Mouse (Mus musculus) midbrain, postnatal 0 days (tissue): ENCODE measurements around the gene Dgke. TPM values are rescaled to one million over a fixed set of nuclear protein-coding genes. Genes with fewer than 3 reads are reported as not detected.

Experiments used
- ATAC-seq: fragments of 200-750 bp; cut with Nextera tagmentation; 2 replicates; pipeline ENCODE4 v1.8.0; 2017; ENCODE audit warnings: moderate number of reproducible peaks, mild to moderate bottlenecking, moderate TSS enrichment, moderate library complexity; ENCODE audit not compliant: low FRiP score
- DNase-seq: peaks from one replicate; pipeline ENCODE4 v3.0.0-alpha.2; 2015; ENCODE audit warnings: low spot score
- H3K27ac ChIP-seq: fragments of 300-500 bp; sonication (generic); 2 replicates; pipeline ENCODE4 v1.5.1; 2014; ENCODE audit warnings: low read depth, mild to moderate bottlenecking, low read length, mixed read lengths
- H3K27me3 ChIP-seq: fragments of 300-500 bp; sonication (generic); 2 replicates; pipeline ENCODE4 v1.6.1; 2014; ENCODE audit warnings: low read length, control low read depth, mixed read lengths; ENCODE audit not compliant: insufficient read depth
- H3K36me3 ChIP-seq: fragments of 300-500 bp; sonication (generic); 2 replicates; pipeline ENCODE4 v1.6.1; 2014; ENCODE audit warnings: low read length, control low read depth, mixed read lengths; ENCODE audit not compliant: insufficient read depth
- H3K4me1 ChIP-seq: fragments of 300-500 bp; sonication (generic); 2 replicates; pipeline ENCODE4 v1.6.1; 2014; ENCODE audit warnings: mild to moderate bottlenecking, control low read depth, antibody characterized with exemption, low read length, mixed read lengths; ENCODE audit not compliant: insufficient read depth
- H3K4me2 ChIP-seq: fragments of 300-500 bp; sonication (generic); 2 replicates; pipeline ENCODE4 v1.6.1; 2014; ENCODE audit warnings: low read depth, mild to moderate bottlenecking, low read length, mixed read lengths; ENCODE audit not compliant: poor library complexity, severe bottlenecking
- H3K4me3 ChIP-seq: fragments of 300-500 bp; sonication (generic); 2 replicates; pipeline ENCODE4 v1.5.1; 2014; ENCODE audit warnings: low read depth, mild to moderate bottlenecking, low read length, moderate library complexity
- H3K9ac ChIP-seq: fragments of 300-500 bp; sonication (generic); replicated peaks from 2 replicates; pipeline ENCODE4 v1.6.1; 2014; ENCODE audit warnings: mild to moderate bottlenecking, low read length, moderate library complexity, mixed read lengths; ENCODE audit not compliant: poor library complexity, severe bottlenecking
- H3K9me3 ChIP-seq: fragments of 300-500 bp; sonication (generic); 2 replicates; pipeline ENCODE4 v1.6.1; 2016; ENCODE audit warnings: low read length, control low read depth
- CTCF ChIP-seq: IDR thresholded peaks from 2 replicates; pipeline ENCODE4 v1.5.1; 2016; ENCODE audit warnings: antibody characterized with exemption, mild to moderate bottlenecking
- WGBS: fragments of 180-500 bp; shearing (Covaris S2); extraction: QIAGEN DNeasy Blood & Tissue Kit; methylation state at CpG from one replicate; pipeline ENCODE4 v1.1.7; 2014; 5-methylcytosine and 5-hydroxymethylcytosine counted together
- polyA plus RNA-seq: library from polyadenylated mRNA; unstranded; fragments of >200 nt; fragmentation: Nextera tagmentation; extraction: Ambion mirVana; gene quantifications from 2 replicates; pipeline ENCODE4 v1.2.1, GENCODE M21; 2015
- total RNA-seq: library from RNA; depleted of rRNA; stranded (reverse); fragments of >200 nt; gene quantifications from 2 replicates; pipeline ENCODE4 v1.2.3, GENCODE M21; 2014; rRNA removed

Dgke gene
- total RNA-seq (35.4 and 44.2 TPM in 2 replicates), polyA plus RNA-seq (16.0 TPM in 2 replicates)

DNA sequence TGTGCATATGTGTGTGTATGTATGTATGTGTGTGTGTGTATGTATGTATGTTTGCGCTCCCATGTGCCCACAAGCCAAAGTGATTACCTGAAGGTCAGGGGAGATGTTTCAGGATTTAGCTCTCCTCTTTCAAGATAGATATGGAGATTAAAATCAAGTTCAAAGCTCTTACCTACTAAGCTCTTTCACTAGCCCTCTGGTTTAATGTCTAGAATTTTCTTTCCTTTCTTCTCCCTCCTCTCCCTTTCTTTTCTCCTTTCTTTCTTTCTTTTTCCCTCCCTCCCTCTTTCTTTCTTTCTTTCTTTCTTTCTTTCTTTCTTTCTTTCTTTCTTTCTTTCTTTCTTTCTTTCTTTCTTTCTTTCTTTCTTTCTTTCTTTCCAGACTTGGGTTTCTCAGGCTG lies at the start of gene Dgke:
Dgke (minus strand) TSS at position 101 of the 400 bp plus-strand sequence.
- Histone ChIP-seq H3K4me3 (no peak within 1 kb of the TSS), H3K4me1 (no peaks in the 10 kb centered on the region), H3K9ac (no peak within 1 kb of the TSS), H3K4me2 (no peak within 1 kb of the TSS), H3K27ac (no peak within 1 kb of the TSS), H3K9me3 (no peaks in the 10 kb centered on the region), H3K27me3 (no peaks in the 10 kb centered on the region), H3K36me3 (no peaks in the 10 kb centered on the region)
- TF ChIP-seq CTCF, result no peak
- ATAC-seq, result no peak
- 95% methylated on average over 1 of the region's 1 CpGs for WGBS
- no peak for DNase-seq

GRCm38 (mm10) chr11:89107180-89107807 lies 40.6 kb upstream of the Dgke start:
- Histone ChIP-seq H3K27ac (no peak overlapping the region), H3K9me3 (no peaks in the 10 kb centered on the region), H3K4me3 (no peak overlapping the region), H3K27me3 (no peaks in the 10 kb centered on the region), H3K4me2 (no peak overlapping the region), H3K36me3 (no peaks in the 10 kb centered on the region), H3K9ac (no peak overlapping the region), H3K4me1 (no peaks in the 10 kb centered on the region)
- WGBS, result 33% methylated on average over 12 of the region's 12 CpGs
- no peak for TF ChIP-seq CTCF
- DNase-seq (no peak), ATAC-seq (no peak)

GRCm38 (mm10) chr11:89105823-89106222 lies 39.2 kb upstream of the Dgke start:
- peak; percentile 28 for TF ChIP-seq CTCF
- no peak overlapping the region for H3K9ac ChIP-seq
- ATAC-seq, result no peak
- no peak overlapping the region for H3K27ac ChIP-seq
- H3K4me1 ChIP-seq, result no peaks in the 10 kb centered on the region
- 87% methylated on average over 11 of the region's 11 CpGs for WGBS
- no peaks in the 10 kb centered on the region for H3K27me3 ChIP-seq
- H3K36me3 ChIP-seq, result no peaks in the 10 kb centered on the region
- H3K9me3 ChIP-seq, result no peaks in the 10 kb centered on the region
- no peak for DNase-seq
- no peak overlapping the region for H3K4me3 ChIP-seq
- no peak overlapping the region for H3K4me2 ChIP-seq

GRCm38 (mm10) chr11:89105211-89105610 lies 38.6 kb upstream of the Dgke start:
- no peak overlapping the region for H3K4me3 ChIP-seq
- TF ChIP-seq CTCF, result no peak
- no peaks in the 10 kb centered on the region for H3K36me3 ChIP-seq
- no peaks in the 10 kb centered on the region for H3K4me1 ChIP-seq
- no peak overlapping the region for H3K27ac ChIP-seq
- no peak for ATAC-seq
- no peaks in the 10 kb centered on the region for H3K9me3 ChIP-seq
- H3K4me2 ChIP-seq, result no peak overlapping the region
- DNase-seq, result no peak
- WGBS, result 93% methylated on average over 8 of the region's 8 CpGs
- H3K9ac ChIP-seq, result no peak overlapping the region
- H3K27me3 ChIP-seq, result no peaks in the 10 kb centered on the region

GRCm38 (mm10) chr11:89103166-89103565 lies 36.5 kb upstream of the Dgke start:
- H3K4me3 ChIP-seq, result no peak overlapping the region
- H3K4me1 ChIP-seq, result no peaks in the 10 kb centered on the region
- no peak overlapping the region for H3K4me2 ChIP-seq
- 91% methylated on average over 14 of the region's 14 CpGs for WGBS
- H3K9me3 ChIP-seq, result no peaks in the 10 kb centered on the region
- ATAC-seq, result no peak
- no peaks in the 10 kb centered on the region for H3K36me3 ChIP-seq
- H3K9ac ChIP-seq, result no peak overlapping the region
- no peaks in the 10 kb centered on the region for H3K27me3 ChIP-seq
- DNase-seq, result no peak
- no peak for TF ChIP-seq CTCF
- no peak overlapping the region for H3K27ac ChIP-seq

DNA sequence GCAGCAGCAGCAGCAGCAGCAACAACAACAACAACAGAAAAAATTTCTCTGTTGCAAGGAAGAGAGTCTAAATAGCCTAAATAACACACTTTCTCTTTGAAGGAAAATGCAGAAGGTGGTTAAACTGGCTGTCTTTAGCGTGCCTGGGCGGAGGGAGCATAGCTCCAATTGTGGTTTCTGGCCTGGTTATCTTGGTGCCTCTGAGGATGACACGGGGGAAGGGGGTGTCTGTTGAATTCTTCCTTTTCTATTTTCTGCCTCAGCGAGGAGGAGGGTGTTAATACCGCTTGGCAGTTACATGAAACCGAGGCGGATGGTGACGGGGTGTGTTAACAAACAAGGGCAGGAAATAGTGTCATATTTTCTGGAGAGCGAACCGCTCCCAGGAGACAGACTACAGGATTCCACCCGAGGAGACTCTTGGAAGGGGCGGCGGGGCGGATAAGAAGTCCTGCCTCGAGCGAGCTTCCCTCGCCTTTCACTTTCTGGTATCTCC lies 34.2 kb upstream of the Dgke start:
- Histone ChIP-seq H3K9ac (peak overlapping the region; percentile 42), H3K36me3 (no peaks in the 10 kb centered on the region), H3K4me2 (peak overlapping the region; percentile 43), H3K9me3 (no peaks in the 10 kb centered on the region), H3K4me1 (no peaks in the 10 kb centered on the region), H3K4me3 (peak overlapping the region; percentile 24), H3K27ac (no peak overlapping the region), H3K27me3 (no peaks in the 10 kb centered on the region)
- no peak for ATAC-seq
- WGBS, result 21% methylated on average over 17 of the region's 17 CpGs
- peak; percentile 33 for DNase-seq
- no peak for TF ChIP-seq CTCF
